Mouse (Mus musculus) thymus, postnatal 4 days (tissue): Measurements from ENCODE around the gene Cnih4.

ENCODE experiments used
- DNase-seq: peaks from one replicate; pipeline ENCODE4 v3.0.0; 2021

Cnih4 gene

DNA sequence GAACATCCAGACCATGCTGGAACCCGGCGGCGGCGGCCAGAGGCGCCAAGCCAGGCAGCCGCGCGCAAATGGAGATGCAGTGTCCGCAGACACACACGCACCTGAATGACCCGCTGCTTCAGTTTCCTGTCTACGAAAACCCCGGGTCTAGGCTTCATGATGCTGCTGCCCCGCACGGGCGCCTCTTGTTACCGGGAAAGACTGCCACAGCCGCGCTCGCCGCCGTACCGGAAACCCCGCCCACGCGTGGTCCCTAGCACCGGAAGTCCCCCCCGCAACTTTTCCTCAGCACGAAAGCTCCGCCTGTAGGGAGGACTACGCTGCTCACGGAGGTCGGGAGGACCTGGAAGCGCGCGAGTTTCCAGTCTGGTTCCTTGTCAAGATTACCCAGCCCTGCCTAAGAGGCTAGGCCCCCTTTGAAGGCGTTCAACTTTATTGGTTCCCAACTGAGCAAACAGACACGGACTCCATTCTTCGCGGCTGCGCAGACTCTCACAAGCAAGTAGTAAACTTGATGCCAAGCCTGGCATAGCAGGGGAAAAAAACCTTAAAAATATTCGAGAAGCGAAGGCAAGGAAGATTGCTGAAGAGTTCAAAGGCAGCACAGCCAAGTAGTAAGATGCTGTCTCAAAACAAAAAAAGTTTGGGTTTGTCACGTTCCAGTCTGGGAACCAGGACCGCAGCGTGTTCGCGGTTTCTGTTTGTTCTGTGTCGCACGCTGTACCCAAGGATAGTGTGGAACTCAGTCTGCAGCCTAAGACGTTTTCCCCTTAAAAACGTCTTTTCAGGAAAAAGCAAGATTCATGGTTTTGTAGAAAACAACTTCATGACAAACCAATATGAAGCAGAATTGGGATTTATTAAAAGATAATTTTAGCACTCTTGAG is at the start of gene Cnih4, which contains the start of gene Nvl:
Gene Cnih4, plus strand, starts transcription at position 744 of the 887 bp plus-strand sequence.
Gene Nvl, minus strand, starts transcription at position 255 of the 887 bp plus-strand sequence.
- peak; percentile 94 for DNase-seq

DNA sequence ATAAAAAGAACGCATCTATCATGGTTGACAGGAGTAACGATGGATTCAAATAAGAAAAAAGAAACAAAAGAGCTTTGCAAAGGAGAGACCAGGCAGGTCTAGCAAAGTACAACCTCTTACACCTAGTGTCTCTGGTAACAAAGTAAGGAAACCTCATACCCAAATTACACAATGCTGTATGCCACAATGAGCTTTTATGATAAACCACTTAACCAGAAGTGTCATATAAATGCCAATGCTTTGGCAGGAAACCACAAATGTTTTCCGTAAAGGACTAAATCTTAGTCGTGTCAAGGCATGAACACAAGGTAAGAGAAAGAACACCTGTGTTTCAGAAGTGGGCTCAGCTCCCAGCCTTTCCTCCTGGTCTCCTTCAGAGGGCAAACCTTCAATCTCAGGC is 27.4 kb upstream of the Cnih4 start:
- no peak for DNase-seq

DNA sequence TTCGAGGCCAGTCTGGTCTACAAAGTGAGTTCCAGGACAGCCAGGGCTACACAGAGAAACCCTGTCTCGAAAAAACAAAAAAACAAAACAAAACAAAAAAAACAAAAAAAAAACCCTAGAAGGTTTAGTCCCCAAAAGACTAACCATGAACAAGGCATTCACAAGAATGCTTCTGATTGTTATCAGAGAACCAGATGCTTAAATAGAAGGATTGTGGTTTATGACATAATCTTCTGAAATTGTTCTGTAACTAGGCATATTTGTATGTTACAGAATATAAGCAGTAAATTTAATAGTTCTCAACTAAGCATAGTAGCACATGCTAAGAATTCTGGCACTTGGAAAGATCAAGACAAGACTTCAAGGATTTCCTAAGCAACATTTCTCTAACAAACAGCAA is 20.3 kb upstream of the Cnih4 start:
- DNase-seq: no peak

DNA sequence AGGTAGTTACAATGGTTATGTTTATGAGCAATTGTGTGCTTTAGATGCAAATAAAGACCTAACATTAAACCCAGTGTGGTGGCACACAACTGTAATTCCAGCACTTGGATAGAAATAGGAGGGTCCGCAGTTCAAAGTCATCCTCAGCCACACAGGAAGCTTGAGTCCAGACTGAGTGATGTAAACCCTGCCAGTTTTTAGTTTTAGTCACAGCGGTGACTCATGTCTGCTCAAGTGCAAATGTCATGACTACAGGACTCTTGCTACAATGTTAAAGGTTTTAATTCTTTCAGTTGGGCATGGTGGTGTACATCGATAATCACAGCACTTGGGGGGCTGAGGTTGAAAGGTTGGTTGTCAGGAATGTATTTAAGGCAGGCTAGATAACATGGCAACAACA is 18.6 kb upstream of the Cnih4 start:
- no peak for DNase-seq

DNA sequence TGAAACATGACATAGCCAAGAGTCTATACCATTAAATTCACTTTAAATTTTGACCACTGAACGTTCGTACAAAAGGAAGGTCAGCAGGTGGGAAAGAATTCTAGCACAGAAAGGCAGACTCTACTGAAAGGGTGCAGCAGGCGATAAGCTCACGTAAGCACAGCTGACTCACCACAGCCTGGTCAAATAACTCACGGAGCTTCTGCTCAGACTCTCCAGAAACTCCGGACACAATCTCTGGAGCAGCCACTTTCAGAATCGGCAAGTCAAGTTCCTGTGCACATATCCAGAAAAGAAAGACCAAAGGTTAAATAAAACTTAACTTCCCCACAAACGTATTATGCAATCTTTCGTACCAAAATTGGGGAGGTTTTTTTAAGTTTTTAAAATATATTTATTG is 17.7 kb upstream of the Cnih4 start:
- no peak for DNase-seq

DNA sequence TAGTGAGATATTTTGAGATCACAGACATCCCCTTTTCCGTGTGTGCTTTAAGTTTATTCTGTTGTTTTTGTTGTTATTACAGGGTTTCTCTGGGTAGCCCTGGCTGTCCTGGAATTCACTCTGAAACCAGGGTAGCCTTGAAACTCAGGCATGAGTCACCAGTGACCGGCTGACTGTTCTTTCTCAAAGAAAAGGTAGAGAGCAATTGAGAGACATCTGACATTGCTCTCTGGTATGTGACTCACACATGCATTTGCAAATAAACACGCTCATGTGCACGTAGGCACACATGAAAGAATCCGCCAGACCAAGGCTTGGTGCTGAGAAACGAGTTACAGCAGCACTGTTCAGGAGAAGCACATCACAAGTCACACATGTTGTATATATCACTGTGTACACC is 12.6 kb upstream of the Cnih4 start:
- DNase-seq: no peak

DNA sequence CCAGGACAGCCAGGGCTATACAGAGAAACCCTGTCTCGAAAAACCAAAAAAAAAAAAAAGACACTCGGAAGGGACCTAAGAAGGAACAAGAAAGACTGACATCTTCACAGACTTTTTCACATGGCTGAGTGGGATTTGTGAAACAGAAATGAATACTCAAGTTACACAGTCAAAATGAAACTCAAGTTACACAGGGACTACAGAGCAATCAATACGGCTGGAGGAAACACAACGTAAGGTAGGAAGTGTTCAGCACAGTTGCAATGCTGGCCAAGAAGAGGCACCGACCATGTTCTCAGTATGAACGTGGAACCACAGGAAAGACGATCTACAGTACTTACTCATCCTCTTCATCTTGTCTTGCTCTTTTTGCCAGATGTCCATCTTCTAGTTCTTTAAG is 5.8 kb upstream of the Cnih4 start:
- DNase-seq: no peak

DNA sequence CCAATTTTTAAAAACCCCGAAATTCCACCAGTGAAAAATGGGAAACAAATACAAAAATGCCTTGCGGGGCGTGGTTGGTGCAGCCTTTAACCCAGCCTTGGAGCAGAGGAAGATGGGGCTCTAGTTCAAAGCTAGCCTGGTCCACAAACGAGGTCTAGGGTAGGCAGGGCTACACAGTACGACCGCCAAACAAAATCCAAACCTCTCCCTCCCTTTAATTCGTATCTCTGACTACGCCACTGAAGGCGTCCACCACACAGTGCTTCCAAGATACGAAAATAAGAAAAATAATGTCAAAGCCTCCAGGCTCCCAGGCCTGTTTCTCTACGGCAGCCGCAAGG is 914 bp upstream of the Cnih4 start:
- no peak for DNase-seq

DNA sequence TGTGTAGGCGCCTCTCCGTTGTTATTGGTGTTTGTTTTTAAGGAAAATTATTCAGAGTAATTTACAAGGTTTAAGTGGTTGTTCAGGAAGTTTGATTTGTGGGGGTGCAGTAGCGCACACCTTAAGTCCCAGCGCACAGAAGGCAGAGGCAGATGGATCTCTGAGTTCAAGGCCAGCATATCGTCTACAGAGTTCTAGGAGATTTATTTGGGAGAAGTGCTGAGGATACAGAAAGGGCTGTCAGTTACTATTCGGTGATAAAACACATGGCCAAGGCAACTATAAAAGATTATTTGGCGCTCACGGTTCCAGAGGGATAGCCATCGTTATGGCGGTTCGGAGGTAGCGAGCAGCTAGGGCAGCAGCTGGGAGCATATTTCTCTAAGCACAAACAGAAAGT is 473 bp downstream of the Cnih4 start:
- DNase-seq: no peak

DNA sequence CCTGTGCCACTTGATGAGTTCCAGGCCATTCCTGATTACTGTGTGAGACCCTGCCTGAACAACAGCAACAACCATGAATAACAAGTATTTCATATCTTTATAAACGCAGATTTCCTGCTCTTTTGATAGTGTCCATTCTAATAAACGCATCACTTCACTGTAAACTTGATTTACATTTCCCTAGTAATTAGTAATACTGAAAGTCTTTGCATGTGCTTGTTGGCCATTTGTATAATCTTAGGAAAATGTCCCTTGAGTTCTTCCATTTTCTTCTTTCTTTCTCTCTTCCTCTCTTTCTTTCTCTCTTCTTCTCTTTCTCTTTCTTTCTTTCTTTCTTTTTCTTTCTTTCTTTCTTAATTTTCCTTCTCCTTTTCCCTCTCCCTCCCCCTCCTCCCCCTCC is 1.7 kb downstream of the Cnih4 start:
- no peak for DNase-seq

DNA sequence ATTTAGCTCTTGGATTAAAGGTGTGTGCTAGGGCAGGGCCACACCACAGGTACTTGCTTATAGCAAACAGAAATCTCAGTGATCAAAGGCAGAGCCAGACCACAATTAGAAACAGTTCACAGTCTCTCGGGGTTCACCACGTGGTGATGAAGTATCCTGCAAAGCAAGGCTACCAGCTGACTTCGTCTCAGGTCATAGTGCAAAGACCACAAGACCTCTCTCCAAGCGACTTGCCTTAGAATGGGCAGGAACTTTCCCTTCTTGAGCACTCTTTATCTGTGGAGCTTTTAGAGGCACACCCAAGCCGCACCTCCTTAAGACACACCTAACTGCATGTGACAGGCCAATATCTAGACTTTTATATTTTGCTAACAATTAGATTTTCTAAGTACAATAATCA is 4.0 kb downstream of the Cnih4 start:
- DNase-seq: no peak

DNA sequence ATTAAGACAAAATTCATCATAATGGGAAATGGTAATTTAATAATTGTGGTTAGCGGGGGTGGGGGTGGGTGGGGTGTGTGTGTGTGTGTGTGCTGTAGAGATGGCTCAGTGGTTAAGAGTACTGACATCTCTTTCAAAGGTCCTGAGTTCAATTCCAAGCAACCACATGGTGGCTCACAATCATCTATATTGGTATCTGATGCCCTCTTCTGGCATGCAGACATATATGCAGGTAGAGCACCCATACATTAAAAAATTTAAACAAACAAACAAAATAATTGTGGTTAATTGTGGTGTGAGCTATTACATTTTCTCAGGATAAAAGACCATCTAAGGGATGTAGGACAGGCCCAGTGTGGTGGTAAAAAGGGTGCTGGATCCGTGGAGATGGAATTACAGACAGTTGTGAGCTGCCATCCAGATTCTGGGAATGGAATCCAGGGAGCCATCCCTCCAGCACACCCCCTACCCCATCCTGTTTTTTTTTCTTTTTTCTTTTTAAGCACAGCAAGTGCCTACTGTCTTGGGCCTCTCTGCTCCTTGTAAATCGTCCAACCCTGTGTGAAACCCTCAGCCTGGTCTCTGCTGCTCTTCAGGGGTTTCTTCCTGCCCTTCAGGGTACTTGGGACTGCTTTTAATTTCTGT is 5.0 kb downstream of the Cnih4 start:
- DNase-seq: no peak

DNA sequence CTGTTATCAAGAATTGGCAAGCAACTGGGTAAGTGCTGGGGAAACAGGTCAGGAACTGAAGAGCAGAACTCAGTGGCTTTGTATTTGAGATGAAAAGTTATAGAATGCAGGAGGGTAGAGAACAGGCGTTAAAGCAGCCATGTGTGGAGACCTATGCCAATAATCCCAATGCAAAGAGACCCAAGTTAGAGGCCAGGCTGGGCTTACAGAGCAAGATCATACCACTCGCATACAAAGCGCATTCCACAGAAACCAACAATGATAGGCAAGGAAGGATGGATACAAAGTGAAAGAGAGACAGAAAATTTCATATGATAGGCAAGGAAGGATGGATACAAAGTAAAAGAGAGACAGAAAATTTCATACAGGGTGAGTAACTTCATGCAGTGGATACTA is 5.9 kb downstream of the Cnih4 start:
- DNase-seq: no peak

DNA sequence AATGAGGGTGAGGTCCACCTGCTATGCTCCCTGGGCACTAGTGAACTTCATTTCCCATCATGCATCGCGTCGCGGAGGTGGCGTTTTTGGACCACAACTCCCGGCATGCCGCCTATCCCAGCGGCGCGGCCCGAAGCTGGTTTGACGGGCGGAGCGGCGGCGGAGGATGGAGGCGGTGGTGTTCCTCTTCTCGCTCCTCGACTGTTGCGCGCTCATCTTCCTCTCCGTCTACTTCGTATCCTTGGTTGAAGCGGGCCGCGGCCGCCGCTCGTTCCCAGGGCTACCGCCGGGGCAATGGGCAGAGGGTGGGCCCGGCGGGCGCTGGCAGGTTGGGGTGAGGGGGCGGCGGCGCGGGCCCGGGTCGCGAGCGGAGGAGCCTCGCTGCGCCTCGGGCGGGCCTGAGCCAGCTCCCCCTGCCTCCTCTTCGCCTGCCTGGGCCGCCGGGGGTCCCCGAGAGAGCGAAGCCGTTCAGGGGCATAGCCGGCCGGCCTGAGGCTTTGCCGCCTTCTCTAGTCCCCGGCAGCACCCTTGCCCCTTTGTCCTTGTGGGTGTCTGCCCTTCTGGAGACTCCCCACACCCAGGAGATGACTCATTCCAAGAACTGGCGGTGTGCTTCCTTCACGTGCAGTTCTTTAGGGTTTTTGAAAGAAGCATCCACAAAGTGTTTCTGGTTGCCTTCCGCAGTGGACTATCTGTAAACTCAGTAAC is 6.5 kb downstream of the Cnih4 start:
- DNase-seq: peak; percentile 96

DNA sequence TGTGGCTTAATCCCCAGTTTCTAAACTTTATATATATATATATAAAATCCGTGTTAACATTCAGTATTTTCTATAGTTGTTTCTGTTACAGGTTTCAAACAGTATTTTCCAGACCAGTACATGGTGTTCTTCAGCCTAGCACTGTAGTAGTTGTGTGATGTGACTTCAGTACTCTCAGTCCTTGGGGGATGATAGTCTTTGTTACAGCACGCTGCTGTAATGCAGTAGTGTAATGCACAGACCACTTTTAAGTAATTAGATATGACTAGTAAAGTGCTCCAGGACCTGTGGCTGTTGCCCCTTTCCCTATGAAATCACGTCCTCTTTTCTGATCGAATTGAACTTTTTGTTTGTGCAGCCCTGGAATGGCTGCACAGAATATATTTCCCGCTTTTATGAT is 7.0 kb downstream of the Cnih4 start:
- DNase-seq: no peak

DNA sequence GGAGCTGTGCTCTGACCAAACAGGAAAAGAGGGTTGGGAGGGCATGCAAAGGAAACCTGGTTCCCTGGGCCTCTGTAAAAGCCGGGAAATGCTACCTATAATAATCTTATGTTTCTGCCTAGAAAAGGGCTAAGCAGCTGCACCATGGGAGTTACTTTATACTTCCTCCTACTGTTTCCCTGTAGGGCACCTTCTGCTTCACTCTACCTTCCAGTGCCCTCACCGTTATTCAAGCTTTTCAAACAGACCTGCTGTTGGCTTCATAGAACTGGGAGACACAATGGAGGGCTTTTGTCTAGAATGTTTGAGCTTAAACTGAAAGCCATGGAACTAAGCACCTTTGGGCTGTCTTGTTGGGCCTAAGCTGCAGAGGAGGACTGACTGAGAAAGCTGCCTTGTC is 23.3 kb downstream of the Cnih4 start:
- no peak for DNase-seq

DNA sequence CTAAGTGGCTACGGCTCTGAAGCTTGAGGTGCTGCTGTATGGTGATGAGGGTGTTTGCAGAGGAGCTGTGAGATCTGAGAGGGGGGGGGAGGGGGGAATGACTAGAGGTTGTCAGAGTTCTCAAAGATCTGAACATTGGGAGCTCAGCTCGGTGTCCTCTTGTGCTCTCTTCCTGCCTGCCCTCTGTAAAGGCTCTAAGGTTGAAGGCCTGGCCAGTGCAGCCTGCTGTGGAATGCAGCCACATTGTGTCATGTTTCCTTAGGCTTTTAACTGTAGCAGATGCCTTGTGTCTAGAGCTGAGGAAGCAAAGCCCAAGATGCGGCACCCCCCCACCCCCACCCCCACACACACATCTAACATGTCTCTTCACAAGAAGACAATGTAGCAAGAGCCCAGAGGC is 23.9 kb downstream of the Cnih4 start:
- DNase-seq: no peak

DNA sequence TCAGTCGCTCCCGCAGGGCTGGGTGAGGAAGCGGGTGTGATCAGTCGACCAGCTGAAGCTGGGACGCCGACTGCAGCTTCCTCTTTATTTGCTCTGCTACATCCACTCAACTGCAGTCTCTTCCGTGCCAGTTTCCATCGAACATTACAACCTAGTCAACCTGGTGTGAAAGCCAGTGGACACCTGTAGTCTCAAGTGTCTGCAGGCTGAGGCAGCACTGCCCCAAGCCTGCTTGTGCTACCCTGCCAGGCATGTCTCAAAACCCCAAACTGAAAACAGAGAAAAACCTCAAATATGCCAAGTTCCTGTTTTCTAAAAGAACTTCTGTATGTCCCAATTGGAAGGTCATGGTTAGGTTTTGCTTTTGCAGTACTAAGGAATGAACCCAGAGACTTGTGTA is 25.7 kb downstream of the Cnih4 start:
- peak; percentile 52 for DNase-seq

DNA sequence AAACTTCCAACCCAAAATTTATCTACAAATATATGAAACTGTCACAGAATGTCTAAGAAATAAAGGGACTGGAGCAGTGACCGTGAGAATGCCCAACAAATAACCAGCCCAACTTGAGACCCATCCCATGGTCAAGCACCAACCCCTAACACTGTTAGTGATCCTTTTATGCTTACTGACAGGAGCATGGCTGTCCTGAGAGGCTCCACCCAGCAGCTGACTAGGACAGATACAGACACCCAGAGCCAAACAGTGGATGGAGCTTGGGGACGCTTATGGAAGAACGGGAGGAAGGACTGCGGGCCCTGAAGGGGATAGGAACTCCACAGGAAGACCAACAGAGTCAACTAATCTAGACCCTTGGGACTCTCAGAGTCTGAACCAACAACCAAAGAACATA is 44.4 kb downstream of the Cnih4 start:
- DNase-seq: no peak

DNA sequence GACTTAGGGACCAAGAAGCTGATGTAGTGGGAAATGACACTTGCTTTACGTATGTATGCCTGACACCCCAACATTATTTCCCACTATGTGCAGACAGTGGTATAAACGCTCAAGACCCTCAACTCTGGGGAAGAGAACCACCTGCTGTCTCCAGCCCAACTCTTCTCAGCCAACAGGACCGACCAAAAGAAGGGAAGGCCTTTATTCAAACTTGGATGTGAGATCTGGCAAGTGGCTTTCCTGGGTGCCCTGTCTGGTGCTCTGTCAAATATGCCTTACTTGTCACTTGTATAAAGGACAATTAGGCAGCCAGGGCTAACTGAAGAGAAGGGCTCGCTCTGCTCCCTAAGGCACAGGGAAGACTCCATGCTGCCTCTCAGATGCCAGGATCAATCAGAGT is 55.0 kb downstream of the Cnih4 start:
- no peak for DNase-seq

DNA sequence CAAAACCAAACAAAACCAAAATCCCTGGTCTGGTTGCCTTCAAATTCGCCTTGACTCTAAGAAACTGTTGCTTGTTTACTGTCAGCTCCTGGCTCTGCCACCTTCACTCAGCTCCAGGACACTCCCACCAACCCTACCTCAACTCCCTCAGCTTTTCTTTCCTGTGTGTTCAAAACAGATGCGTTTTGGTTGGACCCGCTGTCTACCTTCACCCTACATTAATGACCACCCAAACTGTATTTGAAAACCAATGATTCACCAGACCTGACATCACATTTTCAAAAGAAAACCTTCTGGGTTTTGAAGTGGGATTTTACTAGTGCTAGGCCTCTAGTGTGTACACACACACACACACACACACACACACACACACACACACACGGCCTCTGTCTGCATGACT is 65.7 kb downstream of the Cnih4 start:
- peak; percentile 31 for DNase-seq

DNA sequence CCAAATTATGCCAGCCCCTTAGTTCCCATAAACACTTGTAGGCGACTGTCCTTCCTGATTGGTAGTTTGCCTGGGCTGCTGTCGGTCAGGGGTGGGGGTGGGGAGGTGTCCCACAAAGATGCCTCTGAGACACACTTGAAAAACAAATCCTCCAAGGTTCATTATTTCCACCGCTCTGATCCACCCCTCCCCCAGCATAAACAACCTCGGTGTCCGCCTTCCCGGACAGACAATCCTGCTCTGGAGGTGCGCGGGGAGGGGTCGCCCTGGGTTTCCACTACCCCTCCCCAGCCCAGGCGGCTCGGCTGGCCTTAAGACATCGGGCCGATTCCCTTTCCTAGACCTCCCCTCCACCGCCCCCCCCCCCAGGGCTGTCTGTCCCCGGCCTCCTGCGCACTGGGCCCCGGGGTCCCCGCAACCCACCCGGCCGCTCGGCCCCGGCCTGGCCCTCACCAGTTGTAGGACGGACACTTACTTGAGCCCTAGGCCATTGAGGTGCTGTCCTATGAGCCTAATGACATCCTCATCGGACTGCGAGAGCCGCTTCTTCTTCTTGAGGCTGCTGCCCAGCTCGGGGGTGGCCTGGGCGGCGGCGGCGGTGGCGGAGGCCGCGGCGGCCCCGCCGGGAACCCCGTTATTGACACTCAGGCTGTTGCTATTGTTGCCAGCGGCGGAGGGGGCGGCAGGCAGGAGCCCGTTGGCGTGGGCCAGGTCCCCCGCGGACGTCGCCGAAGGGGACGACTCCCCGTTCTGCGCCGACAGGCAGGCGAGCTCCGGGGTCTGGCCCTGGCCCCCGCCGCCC is 66.3 kb downstream of the Cnih4 start:
- peak; percentile 63 for DNase-seq

DNA sequence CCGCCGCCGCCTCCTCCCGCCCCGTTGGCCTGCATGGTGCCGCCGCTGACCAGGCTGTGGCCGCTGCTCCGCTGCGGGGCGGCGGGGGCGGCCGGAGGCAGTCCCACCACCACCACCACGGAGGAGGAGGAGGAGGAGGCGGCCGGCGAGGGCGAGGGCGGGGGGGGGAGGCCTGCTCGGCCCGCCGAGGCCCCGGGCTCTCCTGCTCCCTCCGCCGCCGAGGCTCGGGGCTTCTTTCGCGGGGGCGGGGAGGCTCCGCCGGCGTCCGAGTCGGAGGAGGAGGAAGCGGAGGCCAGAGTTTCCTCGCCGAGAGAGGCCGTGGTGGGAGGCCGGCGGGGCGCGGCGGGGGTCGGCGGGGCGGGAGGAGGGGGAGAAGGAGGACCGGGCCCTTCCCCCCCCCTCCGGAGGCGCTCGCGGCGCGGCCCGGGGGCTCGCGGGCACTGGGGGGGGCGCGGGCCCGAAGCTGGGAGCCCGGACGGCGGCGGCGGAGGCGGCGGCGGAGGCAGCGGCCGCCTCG is 67.0 kb downstream of the Cnih4 start:
- no peak for DNase-seq
